Mouse (Mus musculus): Measurements from ENCODE around the gene Fam170b.

DNA sequence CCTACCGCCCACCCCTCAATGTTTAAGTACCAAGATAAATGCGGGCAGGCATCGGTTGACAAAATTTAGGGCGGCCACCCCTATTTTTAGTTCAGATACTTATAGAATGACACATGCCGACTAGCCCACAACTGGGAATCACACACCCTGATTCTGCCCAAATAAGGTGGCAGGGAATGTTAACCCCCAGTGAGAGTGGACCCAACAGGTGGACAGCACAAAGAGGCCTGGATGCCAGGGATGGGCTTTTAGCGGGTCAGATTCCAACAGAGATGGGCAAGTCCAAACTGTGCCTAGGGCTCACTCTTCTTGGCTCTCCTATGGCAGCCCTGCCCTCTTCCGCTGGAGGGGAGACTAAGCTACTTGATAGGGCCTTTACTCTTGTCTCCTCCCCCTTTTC, 33.7 kb upstream of the Fam170b start:
- TF ChIP-seq CTCF (IDR thresholded peaks at IDR 0.05; ENCODE audit: borderline replicate concordance, insufficient read depth, low read length) (no peak), POLR2A (IDR thresholded peaks at IDR 0.05; ENCODE audit: low read depth, low read length) (no peak)
